Mouse (Mus musculus) bone marrow, adult 2 months (tissue): Measurements from ENCODE around the gene Calcrl.

Experiments
- CTCF ChIP-seq: fragments of 200-500 bp; IDR thresholded peaks from 2 replicates; pipeline ENCODE4 v1.5.1; 2011; ENCODE audit warnings: low read length, control low read depth; ENCODE audit not compliant: control insufficient read depth, insufficient read depth
- POLR2A ChIP-seq: fragments of 200-500 bp; IDR thresholded peaks from 2 replicates; pipeline ENCODE4 v1.6.1; 2011; ENCODE audit warnings: low read depth, mild to moderate bottlenecking, control low read depth, low read length, borderline replicate concordance; ENCODE audit not compliant: control insufficient read depth

GRCm38 (mm10) chr2:84429724-84430123 lies 4.5 kb upstream of the Calcrl start:
- 0 out of 2 replicates have a peak, but pooled peaks have one; percentile 26 for TF ChIP-seq CTCF
- no peak for TF ChIP-seq POLR2A
